Mouse (Mus musculus) bone marrow, adult 2 months (tissue): Measurements from ENCODE around the gene Mtch1.

Experiments
- CTCF ChIP-seq: fragments of 200-500 bp; IDR thresholded peaks from 2 replicates; pipeline ENCODE4 v1.5.1; 2011; ENCODE audit warnings: low read length, control low read depth; ENCODE audit not compliant: control insufficient read depth, insufficient read depth
- POLR2A ChIP-seq: fragments of 200-500 bp; IDR thresholded peaks from 2 replicates; pipeline ENCODE4 v1.6.1; 2011; ENCODE audit warnings: low read depth, mild to moderate bottlenecking, control low read depth, low read length, borderline replicate concordance; ENCODE audit not compliant: control insufficient read depth

GRCm38 (mm10) chr17:29295835-29296234 lies 51.9 kb downstream of the Mtch1 start:
- TF ChIP-seq POLR2A (no peak), CTCF (no peak)
